Mouse (Mus musculus) forebrain, embryonic 13.5 days (tissue): ENCODE measurements around the gene Akp3. TPM values are rescaled to one million over a fixed set of nuclear protein-coding genes. Genes with fewer than 3 reads are reported as not detected.

Experiments
- ATAC-seq: fragments of 200-750 bp; cut with Nextera tagmentation; 2 replicates; pipeline ENCODE4 v1.8.0; 2017
- H3K27ac ChIP-seq: fragments of 300-500 bp; sonication (generic); 2 replicates; pipeline ENCODE4 v1.5.1; 2015; ENCODE audit warnings: inconsistent platforms, mild to moderate bottlenecking, moderate library complexity
- H3K27me3 ChIP-seq: fragments of 300-500 bp; sonication (generic); 2 replicates; pipeline ENCODE4 v1.6.1; 2015; ENCODE audit warnings: mild to moderate bottlenecking, inconsistent platforms
- H3K36me3 ChIP-seq: fragments of 300-500 bp; sonication (generic); 2 replicates; pipeline ENCODE4 v1.6.1; 2015; ENCODE audit warnings: mild to moderate bottlenecking, inconsistent platforms; ENCODE audit not compliant: poor library complexity, severe bottlenecking
- H3K4me1 ChIP-seq: fragments of 300-500 bp; sonication (generic); 2 replicates; pipeline ENCODE4 v1.6.1; 2015; ENCODE audit warnings: inconsistent platforms
- H3K4me2 ChIP-seq: fragments of 300-500 bp; sonication (generic); 2 replicates; pipeline ENCODE4 v1.6.1; 2015; ENCODE audit warnings: inconsistent platforms, mild to moderate bottlenecking, moderate library complexity
- H3K4me3 ChIP-seq: fragments of 300-500 bp; sonication (generic); 2 replicates; pipeline ENCODE4 v1.5.1; 2015; ENCODE audit warnings: mild to moderate bottlenecking, inconsistent platforms
- H3K9ac ChIP-seq: fragments of 300-500 bp; sonication (generic); 2 replicates; pipeline ENCODE4 v1.6.1; 2015; ENCODE audit warnings: mild to moderate bottlenecking, inconsistent platforms
- H3K9me3 ChIP-seq: fragments of 300-500 bp; sonication (generic); replicated peaks from 2 replicates; pipeline ENCODE4 v1.6.1; 2016; ENCODE audit warnings: inconsistent platforms
- WGBS: fragments of 180-500 bp; shearing (Covaris S2); methylation state at CpG from one replicate; pipeline ENCODE4 v1.1.7; 2015; 5-methylcytosine and 5-hydroxymethylcytosine counted together
- polyA plus RNA-seq: library from polyadenylated mRNA; unstranded; fragments of >200 nt; fragmentation: Nextera tagmentation; extraction: Ambion mirVana; gene quantifications from 2 replicates; pipeline ENCODE4 v1.2.1, GENCODE M21; 2015

The Akp3 gene
- not detected in 2 replicates for polyA plus RNA-seq

DNA sequence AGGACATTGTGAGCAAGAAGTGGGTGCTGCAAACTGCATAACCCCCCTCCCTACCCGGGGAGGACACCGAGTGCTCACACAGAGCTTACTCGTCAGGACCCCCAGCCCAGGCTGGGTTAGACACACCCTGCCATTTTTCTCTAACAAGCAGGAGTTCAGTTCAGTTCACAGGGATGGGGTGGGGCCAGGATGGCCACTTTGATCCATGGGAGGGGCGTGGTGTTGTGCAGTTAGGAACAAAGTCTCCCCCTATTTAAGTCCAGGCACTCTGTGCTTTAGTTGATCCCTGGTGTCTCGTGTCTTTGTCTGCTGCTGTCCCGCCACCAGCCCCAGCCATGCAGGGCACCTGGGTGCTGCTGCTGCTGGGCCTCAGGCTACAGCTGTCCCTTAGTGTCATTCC lies at the start of gene Akp3:
Gene Akp3, plus strand, starts transcription at position 301 of the 400 bp plus-strand sequence.
- Histone ChIP-seq H3K4me1 (no peaks in the 10 kb centered on the region), H3K4me2 (no peak within 1 kb of the TSS), H3K36me3 (no peaks in the 10 kb centered on the region), H3K4me3 (no peak within 1 kb of the TSS), H3K27me3 (peaks cover 38% of the 10 kb centered on the region), H3K27ac (no peak within 1 kb of the TSS), H3K9me3 (no peaks in the 10 kb centered on the region), H3K9ac (no peak within 1 kb of the TSS)
- ATAC-seq = no peak
- 69% methylated on average over 6 of the region's 6 CpGs for WGBS

DNA sequence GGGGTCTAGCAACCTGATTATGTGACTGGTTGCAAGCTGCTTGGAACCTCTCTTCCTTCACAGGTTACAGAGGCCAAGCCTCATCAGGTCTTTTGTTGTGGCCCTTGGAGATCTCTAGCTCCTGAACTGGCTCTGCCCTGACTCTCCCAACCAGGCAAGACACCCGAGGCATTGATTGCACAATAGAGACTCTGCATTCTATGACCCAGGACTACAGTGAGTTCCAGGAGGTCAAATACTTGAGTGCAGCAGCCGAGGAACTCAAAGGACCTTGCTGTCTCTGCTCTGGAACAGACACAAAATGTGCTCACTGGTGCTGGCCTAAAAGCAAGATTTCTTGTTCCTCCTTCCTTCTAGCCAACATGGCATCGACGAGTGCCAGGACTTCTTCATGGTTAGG lies 38.6 kb upstream of the Akp3 start:
- ATAC-seq = no peak
- Histone ChIP-seq H3K9ac (no peak overlapping the region), H3K27ac (no peak overlapping the region), H3K4me2 (no peak overlapping the region), H3K4me1 (no peaks in the 10 kb centered on the region), H3K27me3 (no peaks in the 10 kb centered on the region), H3K36me3 (no peaks in the 10 kb centered on the region), H3K4me3 (no peak overlapping the region), H3K9me3 (no peaks in the 10 kb centered on the region)
- WGBS = 81% methylated on average over 4 of the region's 4 CpGs

DNA sequence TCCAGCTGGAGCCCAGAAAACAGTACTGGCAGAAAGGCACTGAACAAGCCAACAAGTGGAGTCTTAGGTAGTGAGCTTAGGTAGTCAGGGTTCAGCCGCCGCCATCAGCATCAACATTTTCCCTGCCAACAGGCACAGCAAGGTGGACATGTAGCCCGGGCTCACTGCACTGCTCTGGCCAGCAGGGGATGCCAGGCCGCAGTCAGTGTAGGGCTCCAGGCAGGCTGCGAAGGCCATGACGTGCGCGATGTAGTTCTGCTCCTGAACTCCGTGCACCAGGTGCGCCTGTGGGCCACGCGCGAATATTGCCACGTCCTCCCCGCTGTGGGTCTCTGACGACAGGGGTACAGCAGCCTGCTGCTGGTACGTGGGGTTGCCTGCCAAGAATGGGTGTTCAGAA lies 37.8 kb upstream of the Akp3 start:
- Histone ChIP-seq H3K9ac (no peak overlapping the region), H3K9me3 (no peaks in the 10 kb centered on the region), H3K4me3 (no peak overlapping the region), H3K27ac (no peak overlapping the region), H3K4me1 (no peaks in the 10 kb centered on the region), H3K27me3 (no peaks in the 10 kb centered on the region), H3K36me3 (no peaks in the 10 kb centered on the region), H3K4me2 (no peak overlapping the region)
- ATAC-seq = no peak
- 81% methylated on average over 17 of the region's 17 CpGs for WGBS

DNA sequence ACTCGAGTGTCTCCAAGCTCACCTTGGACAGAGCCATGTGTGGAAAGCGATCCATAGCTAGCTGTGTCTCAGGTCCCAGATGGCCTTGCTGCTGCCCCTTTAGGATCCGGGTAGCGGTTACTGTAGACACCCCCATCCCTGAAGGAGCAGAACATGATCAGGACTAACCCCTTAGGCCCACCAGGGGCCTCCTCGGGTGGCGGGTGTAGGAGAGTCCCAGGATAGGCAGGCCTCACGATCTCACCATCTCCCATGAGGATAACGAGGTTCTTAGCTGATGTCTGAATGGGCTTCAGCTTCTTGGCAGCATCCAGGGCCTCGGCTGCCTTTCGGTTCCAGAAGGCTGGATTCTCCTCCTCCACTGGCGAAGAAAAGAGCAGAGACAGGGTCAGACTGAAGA lies 35.5 kb upstream of the Akp3 start:
- H3K9ac ChIP-seq = no peak overlapping the region
- H3K27ac ChIP-seq = no peak overlapping the region
- H3K4me3 ChIP-seq = no peak overlapping the region
- no peaks in the 10 kb centered on the region for H3K4me1 ChIP-seq
- no peaks in the 10 kb centered on the region for H3K36me3 ChIP-seq
- no peaks in the 10 kb centered on the region for H3K9me3 ChIP-seq
- 84% methylated on average over 11 of the region's 11 CpGs for WGBS
- ATAC-seq = no peak
- H3K4me2 ChIP-seq = no peak overlapping the region
- H3K27me3 ChIP-seq = no peaks in the 10 kb centered on the region

DNA sequence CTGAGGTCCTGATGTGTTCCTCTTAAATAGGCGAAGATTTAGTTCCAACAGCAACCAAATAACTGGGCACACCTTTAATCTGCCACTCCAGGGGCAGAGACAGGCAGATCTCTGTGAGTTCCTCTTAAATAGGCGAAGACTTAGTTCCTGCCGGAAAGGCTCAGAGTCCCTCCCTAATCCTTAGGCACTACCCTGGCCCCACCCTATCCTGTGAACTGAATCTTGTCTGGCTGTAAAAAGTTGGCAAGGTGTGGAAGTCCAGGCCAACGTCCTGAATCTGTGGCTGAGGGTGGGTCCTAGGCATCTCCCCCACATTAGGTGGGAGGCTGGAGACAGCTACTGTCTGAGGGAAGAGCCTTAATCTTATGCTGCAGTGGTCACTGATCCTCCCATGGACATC lies 34.9 kb upstream of the Akp3 start, which contains the start of gene Alppl2:
Gene Alppl2, minus strand, starts transcription at position 101 of the 400 bp plus-strand sequence.
- Histone ChIP-seq H3K36me3 (no peaks in the 10 kb centered on the region), H3K9me3 (no peaks in the 10 kb centered on the region), H3K27me3 (no peaks in the 10 kb centered on the region), H3K27ac (no peak within 1 kb of the TSS), H3K4me2 (no peak within 1 kb of the TSS), H3K9ac (no peak within 1 kb of the TSS), H3K4me3 (no peak within 1 kb of the TSS), H3K4me1 (no peaks in the 10 kb centered on the region)
- 87% methylated on average over 4 of the region's 4 CpGs for WGBS
- no peak for ATAC-seq

DNA sequence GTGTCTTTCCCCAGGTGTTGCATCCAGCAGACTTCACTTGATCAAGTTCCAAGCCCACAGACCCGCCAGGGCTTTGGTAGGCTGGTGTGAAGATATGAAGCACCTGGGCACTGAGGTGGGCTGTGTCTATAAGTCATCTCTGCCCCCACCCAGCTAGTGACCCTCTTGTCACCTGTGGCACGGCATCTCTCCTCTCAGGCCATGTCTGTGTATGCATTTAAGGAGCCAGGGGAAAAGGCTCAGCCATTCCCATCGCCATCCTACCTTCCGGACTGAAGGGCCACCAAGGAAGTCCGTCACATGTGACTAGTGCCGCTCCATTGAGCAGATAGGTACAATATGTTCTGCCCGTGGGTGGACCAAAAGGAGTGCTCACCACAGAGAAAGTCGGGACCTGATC lies 29.1 kb upstream of the Akp3 start:
- no peak overlapping the region for H3K4me3 ChIP-seq
- H3K4me2 ChIP-seq = no peak overlapping the region
- H3K27ac ChIP-seq = no peak overlapping the region
- no peaks in the 10 kb centered on the region for H3K36me3 ChIP-seq
- 77% methylated on average over 8 of the region's 8 CpGs for WGBS
- peaks cover 5% of the 10 kb centered on the region; the same call in 1 of the 2 replicates for H3K4me1 ChIP-seq
- H3K9ac ChIP-seq = no peak overlapping the region
- no peak for ATAC-seq
- H3K27me3 ChIP-seq = peaks cover 5% of the 10 kb centered on the region
- no peaks in the 10 kb centered on the region for H3K9me3 ChIP-seq

DNA sequence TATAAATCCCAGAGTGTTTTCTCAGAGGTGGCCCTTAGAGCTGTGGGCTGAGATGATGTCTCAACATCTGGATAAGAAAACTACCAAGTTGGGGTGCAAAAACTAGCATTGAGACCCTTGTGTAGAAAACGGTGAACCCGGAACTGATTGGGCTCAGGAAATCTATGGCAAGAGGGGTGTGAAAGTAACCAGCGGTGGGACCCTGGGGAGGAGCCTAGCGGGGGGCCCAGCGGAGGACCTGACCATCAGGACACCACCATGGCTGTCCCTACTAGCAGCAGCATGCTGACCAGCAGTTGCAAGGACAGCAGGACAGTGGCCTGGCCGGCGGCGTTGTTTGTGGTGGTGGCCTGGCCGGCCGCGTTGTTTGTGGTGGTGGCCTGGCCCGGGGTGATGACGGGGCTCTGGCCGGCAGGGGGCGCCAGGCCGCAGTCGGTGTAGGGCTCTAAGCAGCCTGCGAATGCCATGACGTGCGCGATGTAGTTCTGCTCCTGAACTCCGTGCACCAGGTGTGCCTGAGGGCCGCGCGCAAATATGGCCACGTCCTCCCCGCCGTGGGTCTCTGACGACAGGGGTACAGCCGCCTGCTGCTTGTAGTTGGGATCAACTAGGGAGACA lies 26.3 kb upstream of the Akp3 start:
- H3K27me3 ChIP-seq = peaks cover 5% of the 10 kb centered on the region
- H3K27ac ChIP-seq = no peak overlapping the region
- H3K4me2 ChIP-seq = peak overlapping the region; percentile 44
- WGBS = 12% methylated on average over 30 of the region's 30 CpGs
- H3K9me3 ChIP-seq = no peaks in the 10 kb centered on the region
- no peaks in the 10 kb centered on the region for H3K36me3 ChIP-seq
- H3K4me3 ChIP-seq = no peak overlapping the region
- H3K9ac ChIP-seq = no peak overlapping the region
- peaks cover 5% of the 10 kb centered on the region; the same call in 1 of the 2 replicates for H3K4me1 ChIP-seq
- peak; percentile 82 for ATAC-seq

DNA sequence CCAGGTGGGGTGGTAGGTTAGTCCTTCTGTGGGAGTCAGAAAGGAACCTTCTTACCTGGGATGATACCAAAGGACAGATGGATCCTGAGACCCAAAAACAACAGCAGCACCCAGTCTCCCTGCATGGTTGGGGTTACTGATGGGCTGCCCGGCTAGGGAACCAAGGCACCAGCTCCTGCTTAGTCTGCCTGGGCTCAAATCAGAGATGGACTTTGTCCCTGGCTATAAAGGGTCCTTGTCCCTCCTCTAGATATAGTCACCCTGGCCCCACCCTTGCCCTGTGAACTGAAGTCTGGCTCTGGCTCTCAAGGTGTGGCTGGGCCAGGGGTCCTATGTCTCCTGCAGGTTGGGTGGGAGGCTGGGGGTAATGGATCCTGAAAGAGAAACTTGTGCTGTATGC lies 23.4 kb upstream of the Akp3 start, which contains the start of gene Alpi:
Gene Alpi, minus strand, starts transcription at position 196 of the 400 bp plus-strand sequence.
- H3K9ac ChIP-seq = no peak within 1 kb of the TSS
- no peak within 1 kb of the TSS for H3K4me2 ChIP-seq
- H3K4me3 ChIP-seq = no peak within 1 kb of the TSS
- H3K9me3 ChIP-seq = no peaks in the 10 kb centered on the region
- H3K27me3 ChIP-seq = peaks cover 5% of the 10 kb centered on the region
- H3K4me1 ChIP-seq = peaks cover 5% of the 10 kb centered on the region; the same call in 1 of the 2 replicates
- whole genome bisulfite sequencing = 85% methylated on average over 1 of the region's 1 CpGs
- no peak for ATAC-seq
- no peak within 1 kb of the TSS for H3K27ac ChIP-seq
- no peaks in the 10 kb centered on the region for H3K36me3 ChIP-seq

DNA sequence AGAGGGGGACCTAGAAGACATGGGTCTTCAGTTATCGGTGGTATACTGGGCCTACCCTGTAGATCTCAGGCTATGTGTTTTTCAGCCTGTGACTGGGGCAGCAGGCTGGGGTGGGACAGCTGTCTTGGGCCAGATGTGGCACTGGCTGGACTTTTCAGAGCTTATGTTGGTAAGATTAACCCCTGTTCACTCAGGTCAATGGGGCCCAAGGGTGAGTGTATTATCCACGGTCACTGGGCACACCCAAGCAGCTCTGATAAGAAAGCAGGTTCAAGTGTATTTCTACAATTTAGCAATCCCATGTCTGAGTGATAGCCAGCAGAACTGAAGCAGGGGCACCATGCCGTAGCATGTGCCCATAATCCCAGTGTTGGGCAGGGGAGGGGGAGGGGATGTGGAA lies 22.7 kb upstream of the Akp3 start:
- no peaks in the 10 kb centered on the region for H3K9me3 ChIP-seq
- H3K36me3 ChIP-seq = no peaks in the 10 kb centered on the region
- no peak for ATAC-seq
- H3K4me3 ChIP-seq = no peak overlapping the region
- no peak overlapping the region for H3K27ac ChIP-seq
- H3K4me1 ChIP-seq = peaks cover 5% of the 10 kb centered on the region; the same call in 1 of the 2 replicates
- H3K4me2 ChIP-seq = no peak overlapping the region
- H3K9ac ChIP-seq = no peak overlapping the region
- WGBS = 85% methylated on average over 3 of the region's 3 CpGs
- H3K27me3 ChIP-seq = peaks cover 5% of the 10 kb centered on the region

DNA sequence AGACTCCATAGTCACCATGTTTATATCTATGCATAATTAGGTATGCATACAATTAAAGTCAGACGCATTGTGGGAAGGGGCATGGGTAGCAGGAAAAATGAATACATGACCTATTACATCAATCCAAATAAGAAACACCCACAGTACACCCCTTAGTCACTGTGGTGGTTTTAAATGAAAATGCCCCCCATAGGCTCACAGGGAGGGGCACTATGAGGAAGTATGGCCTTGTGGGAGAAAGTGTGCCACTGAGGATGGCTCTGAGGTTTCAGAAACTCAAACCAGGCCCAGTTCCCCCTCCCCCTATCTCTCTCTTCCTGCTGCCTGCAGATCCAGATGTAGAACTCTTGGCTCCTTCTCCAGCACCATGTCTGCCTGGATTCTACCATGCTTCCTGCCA lies 20.8 kb upstream of the Akp3 start:
- Histone ChIP-seq H3K27ac (no peak overlapping the region), H3K9ac (no peak overlapping the region), H3K4me3 (no peak overlapping the region), H3K27me3 (peaks cover 5% of the 10 kb centered on the region; the same call in 1 of the 2 replicates), H3K4me2 (no peak overlapping the region), H3K36me3 (no peaks in the 10 kb centered on the region), H3K4me1 (no peaks in the 10 kb centered on the region), H3K9me3 (no peaks in the 10 kb centered on the region)
- WGBS = 64% methylated on average over 1 of the region's 1 CpGs
- ATAC-seq = no peak

DNA sequence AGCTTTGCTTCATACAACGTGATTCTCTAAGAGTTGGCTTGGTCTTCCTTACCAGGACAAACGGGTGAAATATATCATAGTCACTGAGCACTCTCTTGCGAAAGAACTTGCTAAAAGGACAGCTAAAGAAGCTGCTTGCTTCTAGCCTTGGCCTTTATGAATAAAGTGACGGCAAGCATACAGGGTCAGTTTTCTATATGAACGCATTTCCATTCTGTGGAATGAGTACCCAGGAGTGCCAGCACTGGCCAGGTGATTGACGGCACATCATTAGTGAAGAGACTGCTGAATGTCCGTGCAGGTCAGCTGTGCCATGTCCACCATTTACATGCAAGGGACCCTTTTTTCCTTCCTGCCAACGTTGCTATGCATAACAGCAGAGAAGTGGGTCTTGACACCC lies 18.2 kb upstream of the Akp3 start:
- Histone ChIP-seq H3K4me1 (no peaks in the 10 kb centered on the region), H3K4me2 (no peak overlapping the region), H3K9me3 (no peaks in the 10 kb centered on the region), H3K9ac (no peak overlapping the region), H3K27ac (no peak overlapping the region), H3K4me3 (no peak overlapping the region), H3K36me3 (no peaks in the 10 kb centered on the region), H3K27me3 (no peaks in the 10 kb centered on the region)
- 82% methylated on average over 8 of the region's 8 CpGs for WGBS
- ATAC-seq = no peak

DNA sequence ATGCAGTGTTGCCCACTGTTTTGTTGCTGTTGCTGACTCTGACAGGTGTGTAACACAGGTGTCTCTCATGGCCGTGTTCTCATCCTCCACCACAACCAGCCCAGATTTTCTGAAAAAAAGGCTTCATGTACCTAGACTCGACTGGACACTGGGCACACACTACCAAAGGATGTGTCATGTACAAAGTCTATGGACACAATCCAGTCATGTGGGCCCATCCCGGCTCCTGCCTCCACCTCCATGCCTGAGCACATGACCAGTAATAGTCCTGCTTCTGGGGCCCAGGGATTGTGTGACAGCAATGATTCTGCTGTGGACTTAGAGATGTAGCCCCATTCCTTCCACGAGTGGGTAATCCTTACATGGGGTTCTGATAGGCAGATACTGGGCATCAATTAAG lies 16.2 kb upstream of the Akp3 start:
- no peak overlapping the region for H3K4me2 ChIP-seq
- H3K9ac ChIP-seq = no peak overlapping the region
- no peak overlapping the region for H3K4me3 ChIP-seq
- no peaks in the 10 kb centered on the region for H3K9me3 ChIP-seq
- 85% methylated on average over 4 of the region's 4 CpGs for WGBS
- no peaks in the 10 kb centered on the region for H3K36me3 ChIP-seq
- H3K4me1 ChIP-seq = no peaks in the 10 kb centered on the region
- H3K27ac ChIP-seq = no peak overlapping the region
- no peaks in the 10 kb centered on the region for H3K27me3 ChIP-seq
- ATAC-seq = no peak
